9 mouse cellular contexts compared by ENCODE assay signal in the genomic region with DNA sequence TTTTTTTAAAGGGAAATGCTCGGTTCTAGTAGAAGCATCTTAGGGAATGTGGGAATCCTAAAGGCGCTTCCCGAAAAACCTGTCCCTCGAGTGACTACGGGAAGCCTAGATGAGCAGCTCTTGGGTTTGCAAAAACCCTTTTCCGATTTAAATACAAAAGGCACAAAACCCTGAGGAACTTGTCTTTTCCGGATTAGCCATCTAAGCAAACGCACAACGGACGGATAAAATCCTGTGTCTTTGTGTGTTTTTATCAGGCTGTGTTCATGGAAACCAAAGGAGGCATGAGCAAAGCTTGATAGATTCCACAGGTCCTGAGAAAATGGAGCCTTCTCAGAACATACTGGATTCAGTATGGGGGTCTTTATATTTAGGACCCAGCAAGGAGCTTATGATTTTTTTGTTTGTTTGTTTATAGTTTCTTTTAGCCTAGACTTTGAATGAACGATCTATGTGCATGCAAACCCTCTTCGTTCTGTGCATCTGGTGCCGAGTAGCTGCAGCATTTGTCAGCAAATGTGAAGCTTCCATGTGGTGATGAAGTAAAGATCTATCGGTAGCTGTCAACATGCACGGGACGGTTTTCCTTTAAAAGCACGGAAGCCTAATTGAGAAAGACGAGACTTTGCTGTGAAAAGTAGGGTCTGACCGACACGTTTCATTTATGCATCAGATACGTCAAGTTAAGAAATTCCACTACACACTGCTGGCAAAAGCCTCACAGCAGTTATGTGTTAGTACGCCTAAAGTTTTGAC. TPM values are rescaled to one million over a fixed set of nuclear protein-coding genes. Genes with fewer than 3 reads are reported as not detected.
DNase-seq lines count a peak whose midpoint lies in the region; ATAC-seq lines count a peak whose summit lies in the region.
"Had no signal": no experiment of that assay in that cellular context is flagged by ENCODE, and none has a peak within 500 bp of the region (broad histone marks: within the 10 kb centered on the region; RNA-seq: fewer than 3 reads in every experiment).

No protein-coding gene starts in this region.

- WGBS in intestine, embryonic 16.5 days: 4% methylated on average over 22 of the region's 22 CpGs
- WGBS in neural tube, embryonic 14.5 days: 1% methylated on average over 22 of the region's 22 CpGs

- peak overlapping the region; percentile 71 for H3K4me2 ChIP-seq in intestine, embryonic 16.5 days (ENCODE audit: low read depth, low read length)
- H3K4me2 ChIP-seq in neural tube, embryonic 14.5 days (ENCODE audit: low read depth, low read length): peak overlapping the region; percentile 64

- peak overlapping the region; percentile 40; the same call in 1 of the 2 replicates for H3K9ac ChIP-seq in intestine, embryonic 16.5 days (ENCODE audit: low read depth, low read length)
- H3K9ac ChIP-seq in neural tube, embryonic 14.5 days (replicated peaks; ENCODE audit: low read depth, low read length): peak overlapping the region; percentile 59

- no peak for ATAC-seq in megakaryocyte, adult 5-6 weeks (ENCODE audit: poor library complexity, severe bottlenecking)
- no peak for ATAC-seq in intestine, embryonic 16.5 days
- no peak for ATAC-seq in neural tube, embryonic 14.5 days (ENCODE audit: low read depth)

- H3K4me1 ChIP-seq in megakaryocyte, embryonic 14.5 days: no peaks in the 10 kb centered on the region
- H3K4me1 ChIP-seq in intestine, embryonic 16.5 days (ENCODE audit: control insufficient read depth, insufficient read depth, low read length): no peaks in the 10 kb centered on the region
- 0 out of 2 replicates have a peak, but pooled peaks cover 7% of the 10 kb centered on the region for H3K4me1 ChIP-seq in neural tube, embryonic 14.5 days (ENCODE audit: control insufficient read depth, insufficient read depth, low read length)

- no peak overlapping the region for H3K27ac ChIP-seq in intestine, embryonic 16.5 days (ENCODE audit: low read length)
- H3K27ac ChIP-seq in neural tube, embryonic 14.5 days (ENCODE audit: low read depth, low read length): peak overlapping the region; percentile 76

- H3K4me3 ChIP-seq in megakaryocyte, embryonic 14.5 days (replicated peaks): peak overlapping the region; percentile 78
- peak overlapping the region; percentile 48 for H3K4me3 ChIP-seq in intestine, embryonic 16.5 days (ENCODE audit: low read length)
- H3K4me3 ChIP-seq in neural tube, embryonic 14.5 days (ENCODE audit: low read depth, low read length): peak overlapping the region; percentile 64

- peaks cover 3% of the 10 kb centered on the region; the same call in 1 of the 2 replicates for H3K9me3 ChIP-seq in megakaryocyte, embryonic 14.5 days
- H3K9me3 ChIP-seq in intestine, embryonic 16.5 days (ENCODE audit: control insufficient read depth, low read length): no peaks in the 10 kb centered on the region
- no peaks in the 10 kb centered on the region for H3K9me3 ChIP-seq in neural tube, embryonic 14.5 days (ENCODE audit: control insufficient read depth, low read length)

- no peaks in the 10 kb centered on the region for H3K27me3 ChIP-seq in megakaryocyte, embryonic 14.5 days (replicated peaks)
- no peaks in the 10 kb centered on the region for H3K27me3 ChIP-seq in intestine, embryonic 16.5 days (replicated peaks; ENCODE audit: control insufficient read depth, insufficient read depth, low read length)
- H3K27me3 ChIP-seq in neural tube, embryonic 14.5 days (ENCODE audit: control insufficient read depth, insufficient read depth, low read length): no peaks in the 10 kb centered on the region

- no peaks in the 10 kb centered on the region for H3K36me3 ChIP-seq in megakaryocyte, embryonic 14.5 days (replicated peaks; ENCODE audit: low read length)
- H3K36me3 ChIP-seq in intestine, embryonic 16.5 days (ENCODE audit: control insufficient read depth, insufficient read depth, low read length): no peaks in the 10 kb centered on the region
- no peaks in the 10 kb centered on the region for H3K36me3 ChIP-seq in neural tube, embryonic 14.5 days (ENCODE audit: control insufficient read depth, insufficient read depth, low read length)

- peak; percentile 6 to 36 for DNase-seq in cerebellum, postnatal 14 days
- no peak for DNase-seq in cerebellum, adult 11-12 months
- DNase-seq in layer of hippocampus, adult 8-10 months (ENCODE audit: low spot score in 2 of 2): no peak
- no peak for DNase-seq in layer of hippocampus, adult 9-10 months (ENCODE audit: low spot score)

RNA-seq across cellular contexts. Expression of a gene that starts 0.6 kb away (rescaled TPM):
- not detected in 2 replicates for polyA plus RNA-seq in megakaryocyte, embryonic 14.5 days (2012; ENCODE audit: insufficient read depth, low replicate concordance)
- total RNA-seq in megakaryocyte, adult 5-6 weeks (2015): not detected in 2 replicates
- total RNA-seq in megakaryocyte, adult 5-6 weeks (2017): not detected in 2 replicates
- polyA plus RNA-seq in intestine, embryonic 16.5 days (2015; fragmentation: Nextera tagmentation; extraction: Ambion mirVana): 1.5 and 1.7 TPM in 2 replicates
- polyA plus RNA-seq in neural tube, embryonic 14.5 days (2014; fragmentation: Nextera tagmentation; extraction: Ambion mirVana): 59.6 and 96.7 TPM in 2 replicates
- total RNA-seq in layer of hippocampus, adult 8-10 months (2022): 10 to 100 TPM; 71.6 to 91.1 (median 80.5) TPM
- total RNA-seq: common myeloid progenitor, adult 5-6 weeks had no signal

Comparison
In these comparisons a context has a peak if more than half of its experiments do, and no peak if none do; other contexts are left out.
1. DNase-seq: peak in cerebellum, postnatal 14 days (2 of 2); none in cerebellum, adult 11-12 months (single experiment), layer of hippocampus, adult 8-10 months (0 of 2) and layer of hippocampus, adult 9-10 months (single experiment).
2. RNA of a gene that starts 0.6 kb away (polyA plus RNA-seq): 59.6 to 96.7 TPM in neural tube, embryonic 14.5 days; 1.5 to 1.7 TPM in intestine, embryonic 16.5 days and not detected in megakaryocyte, embryonic 14.5 days; every median in the first group is over 10 times any median in the second.
3. Peak in every context shown above with its lines, with median percentiles within 50 percentile points of each other: H3K4me3 ChIP-seq.